Mouse (Mus musculus) intestine, embryonic 15.5 days (tissue): ENCODE measurements around the gene Wscd1. TPM values are rescaled to one million over a fixed set of nuclear protein-coding genes. Genes with fewer than 3 reads are reported as not detected.

Experiments used
- ATAC-seq: fragments of 200-750 bp; cut with Nextera tagmentation; 2 replicates; pipeline ENCODE4 v1.8.0; 2017; ENCODE audit warnings: moderate TSS enrichment, moderate library complexity
- H3K27ac ChIP-seq: fragments of 300-500 bp; sonication (generic); 2 replicates; pipeline ENCODE4 v1.5.1; 2015; ENCODE audit warnings: mild to moderate bottlenecking, inconsistent platforms
- H3K27me3 ChIP-seq: fragments of 300-500 bp; sonication (generic); replicated peaks from 2 replicates; pipeline ENCODE4 v1.6.1; 2015; ENCODE audit warnings: inconsistent platforms
- H3K36me3 ChIP-seq: fragments of 300-500 bp; sonication (generic); 2 replicates; pipeline ENCODE4 v1.6.1; 2015; ENCODE audit warnings: inconsistent platforms
- H3K4me1 ChIP-seq: fragments of 300-500 bp; sonication (generic); replicated peaks from 2 replicates; pipeline ENCODE4 v1.6.1; 2015; ENCODE audit warnings: inconsistent platforms
- H3K4me2 ChIP-seq: fragments of 300-500 bp; sonication (generic); replicated peaks from 2 replicates; pipeline ENCODE4 v1.6.1; 2015; ENCODE audit warnings: mild to moderate bottlenecking, inconsistent platforms
- H3K4me3 ChIP-seq: fragments of 300-500 bp; sonication (generic); replicated peaks from 2 replicates; pipeline ENCODE4 v1.5.1; 2015; ENCODE audit warnings: inconsistent platforms
- H3K9ac ChIP-seq: fragments of 300-500 bp; sonication (generic); 2 replicates; pipeline ENCODE4 v1.6.1; 2015; ENCODE audit warnings: inconsistent platforms
- H3K9me3 ChIP-seq: fragments of 300-500 bp; sonication (generic); 2 replicates; pipeline ENCODE4 v1.6.1; 2016; ENCODE audit warnings: inconsistent platforms
- WGBS: fragments of 180-500 bp; shearing (Covaris S2); methylation state at CpG from one replicate; pipeline ENCODE4 v1.1.7; 2015; 5-methylcytosine and 5-hydroxymethylcytosine counted together
- polyA plus RNA-seq: library from polyadenylated mRNA; unstranded; fragments of >200 nt; fragmentation: Nextera tagmentation; extraction: Ambion mirVana; gene quantifications from 2 replicates; pipeline ENCODE4 v1.2.1, GENCODE M21; 2015

Wscd1 gene
- polyA plus RNA-seq, result 3.7 TPM in 2 replicates

- H3K4me1 ChIP-seq, result 0 out of 2 replicates have a peak, but pooled peaks cover 7% of the 10 kb centered on the region
- H3K27ac ChIP-seq, result no peak within 1 kb of the TSS
- H3K4me2 ChIP-seq, result peak within 1 kb of the TSS; percentile 94
- H3K4me3 ChIP-seq, result peak within 1 kb of the TSS; percentile 50
- 17% methylated on average over 5 of the region's 5 CpGs for WGBS
- no peaks in the 10 kb centered on the region for H3K36me3 ChIP-seq
- H3K27me3 ChIP-seq, result peaks cover 39% of the 10 kb centered on the region
- no peaks in the 10 kb centered on the region for H3K9me3 ChIP-seq
- no peak for ATAC-seq
- 0 out of 2 replicates have a peak within 1 kb of the TSS, but pooled peaks have one; percentile 40 for H3K9ac ChIP-seq
Observed at GRCm38 (mm10) chr11:71749671-71750070, at the start of gene Wscd1. Gene Wscd1, plus strand, starts transcription at chr11:71749920.

- Histone ChIP-seq H3K9ac (no peak overlapping the region), H3K27ac (no peak overlapping the region), H3K27me3 (no peaks in the 10 kb centered on the region), H3K4me3 (no peak overlapping the region), H3K9me3 (no peaks in the 10 kb centered on the region), H3K36me3 (no peaks in the 10 kb centered on the region), H3K4me1 (no peaks in the 10 kb centered on the region), H3K4me2 (no peak overlapping the region)
- 73% methylated on average over 3 of the region's 3 CpGs for WGBS
- no peak for ATAC-seq
Observed at GRCm38 (mm10) chr11:71728066-71728465, 21.7 kb upstream of the Wscd1 start.

- Histone ChIP-seq H3K9ac (no peak overlapping the region), H3K4me3 (no peak overlapping the region), H3K27ac (no peak overlapping the region), H3K4me2 (no peak overlapping the region), H3K4me1 (no peaks in the 10 kb centered on the region), H3K27me3 (no peaks in the 10 kb centered on the region), H3K9me3 (no peaks in the 10 kb centered on the region), H3K36me3 (no peaks in the 10 kb centered on the region)
- WGBS, result 91% methylated on average over 3 of the region's 3 CpGs
- no peak for ATAC-seq
Observed at GRCm38 (mm10) chr11:71729287-71729686, 20.4 kb upstream of the Wscd1 start.

- Histone ChIP-seq H3K36me3 (no peaks in the 10 kb centered on the region), H3K4me2 (no peak overlapping the region), H3K27me3 (no peaks in the 10 kb centered on the region), H3K27ac (no peak overlapping the region), H3K4me3 (no peak overlapping the region), H3K4me1 (no peaks in the 10 kb centered on the region), H3K9ac (no peak overlapping the region), H3K9me3 (no peaks in the 10 kb centered on the region)
- 44% methylated on average over 4 of the region's 4 CpGs for WGBS
- ATAC-seq, result no peak
Observed at GRCm38 (mm10) chr11:71733771-71734170, 15.9 kb upstream of the Wscd1 start.

GRCm38 (mm10) chr11:71737106-71737505 lies 12.6 kb upstream of the Wscd1 start:
- H3K4me1 ChIP-seq, result no peaks in the 10 kb centered on the region
- no peak overlapping the region for H3K4me2 ChIP-seq
- H3K9me3 ChIP-seq, result no peaks in the 10 kb centered on the region
- WGBS, result 40% methylated on average over 5 of the region's 5 CpGs
- no peaks in the 10 kb centered on the region for H3K36me3 ChIP-seq
- H3K27ac ChIP-seq, result no peak overlapping the region
- no peaks in the 10 kb centered on the region for H3K27me3 ChIP-seq
- ATAC-seq, result no peak
- no peak overlapping the region for H3K4me3 ChIP-seq
- H3K9ac ChIP-seq, result no peak overlapping the region

GRCm38 (mm10) chr11:71738501-71739045 lies 11.1 kb upstream of the Wscd1 start:
- ATAC-seq, result no peak
- no peaks in the 10 kb centered on the region for H3K36me3 ChIP-seq
- no peak overlapping the region for H3K4me2 ChIP-seq
- no peak overlapping the region for H3K27ac ChIP-seq
- H3K4me1 ChIP-seq, result no peaks in the 10 kb centered on the region
- H3K27me3 ChIP-seq, result no peaks in the 10 kb centered on the region
- H3K9me3 ChIP-seq, result no peaks in the 10 kb centered on the region
- no peak overlapping the region for H3K9ac ChIP-seq
- 57% methylated on average over 2 of the region's 2 CpGs for WGBS
- H3K4me3 ChIP-seq, result no peak overlapping the region

GRCm38 (mm10) chr11:71745875-71746274 lies 3.8 kb upstream of the Wscd1 start:
- Histone ChIP-seq H3K4me2 (no peak overlapping the region), H3K9ac (no peak overlapping the region), H3K27me3 (peaks cover 12% of the 10 kb centered on the region), H3K4me3 (no peak overlapping the region), H3K27ac (no peak overlapping the region), H3K9me3 (no peaks in the 10 kb centered on the region), H3K36me3 (no peaks in the 10 kb centered on the region), H3K4me1 (0 out of 2 replicates have a peak, but pooled peaks cover 3% of the 10 kb centered on the region)
- WGBS, result 79% methylated on average over 3 of the region's 3 CpGs
- no peak for ATAC-seq

- H3K36me3 ChIP-seq, result no peaks in the 10 kb centered on the region
- H3K4me2 ChIP-seq, result no peak overlapping the region
- H3K27ac ChIP-seq, result no peak overlapping the region
- WGBS, result 72% methylated on average over 7 of the region's 7 CpGs
- no peak overlapping the region for H3K4me3 ChIP-seq
- no peak overlapping the region for H3K9ac ChIP-seq
- no peak for ATAC-seq
- 0 out of 2 replicates have a peak, but pooled peaks cover 7% of the 10 kb centered on the region for H3K4me1 ChIP-seq
- peaks cover 31% of the 10 kb centered on the region for H3K27me3 ChIP-seq
- no peaks in the 10 kb centered on the region for H3K9me3 ChIP-seq
Observed at GRCm38 (mm10) chr11:71747719-71748118, 2.0 kb upstream of the Wscd1 start.

GRCm38 (mm10) chr11:71750534-71751173 lies 934 bp downstream of the Wscd1 start:
- H3K4me1 ChIP-seq, result 0 out of 2 replicates have a peak, but pooled peaks cover 7% of the 10 kb centered on the region
- peak; percentile 87 for ATAC-seq
- peak overlapping the region; percentile 40; the same call in 1 of the 2 replicates for H3K9ac ChIP-seq
- H3K27ac ChIP-seq, result no peak overlapping the region
- WGBS, result 3% methylated on average over 60 of the region's 60 CpGs
- H3K9me3 ChIP-seq, result no peaks in the 10 kb centered on the region
- H3K4me3 ChIP-seq, result peak overlapping the region; percentile 50
- no peaks in the 10 kb centered on the region for H3K36me3 ChIP-seq
- peak overlapping the region; percentile 94 for H3K4me2 ChIP-seq
- peaks cover 39% of the 10 kb centered on the region for H3K27me3 ChIP-seq

DNA sequence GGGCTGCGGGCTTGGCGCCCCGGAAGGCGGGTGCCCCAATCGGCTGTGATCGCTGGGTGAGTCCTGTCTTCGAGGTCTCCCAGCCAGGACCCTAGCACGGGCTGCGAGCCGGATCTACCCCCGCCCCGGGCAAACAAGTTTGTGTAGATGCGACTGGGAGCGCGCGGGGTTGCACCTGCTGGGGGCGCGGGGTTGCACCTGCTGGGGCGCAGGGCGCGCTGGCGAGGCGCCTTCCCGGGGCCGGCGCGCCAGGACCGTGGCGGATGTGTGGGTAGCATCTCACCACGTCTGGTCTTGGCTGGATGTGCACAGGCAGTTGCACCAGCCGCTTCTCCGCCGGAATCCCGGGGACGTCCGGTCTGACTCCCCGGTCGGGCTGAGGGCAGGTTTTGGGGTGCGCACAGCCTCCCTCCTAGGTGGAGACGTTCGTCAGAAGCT lies 1.5 kb downstream of the Wscd1 start:
- peak; percentile 60 for ATAC-seq
- Histone ChIP-seq H3K36me3 (no peaks in the 10 kb centered on the region), H3K4me1 (0 out of 2 replicates have a peak, but pooled peaks cover 7% of the 10 kb centered on the region), H3K9me3 (no peaks in the 10 kb centered on the region), H3K27me3 (peaks cover 39% of the 10 kb centered on the region), H3K9ac (peak overlapping the region; percentile 40; the same call in 1 of the 2 replicates), H3K27ac (no peak overlapping the region), H3K4me2 (peak overlapping the region; percentile 94), H3K4me3 (peak overlapping the region; percentile 50)
- 1% methylated on average over 41 of the region's 41 CpGs for WGBS

DNA sequence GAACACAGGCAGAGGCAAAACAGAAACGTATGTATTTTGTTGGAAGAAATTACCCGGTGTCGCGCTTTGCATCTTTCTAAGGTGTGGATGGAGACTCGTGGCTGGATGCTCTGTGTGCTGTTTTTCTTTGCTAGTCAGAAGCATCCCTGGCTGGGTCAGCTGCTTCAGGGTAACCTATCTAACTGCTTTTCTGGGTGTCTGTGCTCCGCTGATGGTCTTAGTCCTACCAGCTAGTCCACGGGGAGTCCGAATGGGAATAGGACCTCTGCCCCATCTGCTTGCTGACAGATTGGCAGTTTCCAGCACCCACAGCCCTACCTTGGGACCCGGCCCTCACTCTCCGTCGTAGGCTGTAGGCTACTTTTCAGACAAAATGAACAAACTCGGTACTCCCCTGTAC lies 2.0 kb downstream of the Wscd1 start:
- no peak overlapping the region for H3K9ac ChIP-seq
- no peak for ATAC-seq

DNA sequence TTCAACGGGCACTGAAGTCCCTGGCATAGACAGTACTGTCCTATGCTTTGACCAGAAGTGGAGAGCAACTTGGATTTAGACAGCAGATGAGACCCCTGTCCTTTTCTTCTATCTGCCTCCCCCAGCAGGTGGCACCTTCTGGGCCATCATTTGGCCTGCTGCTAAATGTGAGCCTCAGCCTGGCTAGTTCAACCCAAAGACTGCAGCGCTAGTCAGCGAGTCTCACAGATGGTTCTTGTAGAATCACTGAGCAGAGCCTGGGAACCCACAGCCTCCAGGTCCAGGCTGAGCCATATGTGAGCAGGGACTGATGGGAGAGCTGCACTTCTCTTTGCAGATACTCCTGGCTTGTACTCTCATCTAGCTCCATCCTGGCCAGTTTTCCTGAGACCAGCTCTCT lies 2.9 kb downstream of the Wscd1 start:
- ATAC-seq, result no peak
- H3K4me2 ChIP-seq, result no peak overlapping the region
- 0 out of 2 replicates have a peak, but pooled peaks cover 7% of the 10 kb centered on the region for H3K4me1 ChIP-seq
- 83% methylated on average over 3 of the region's 3 CpGs for WGBS
- H3K9ac ChIP-seq, result no peak overlapping the region
- no peak overlapping the region for H3K27ac ChIP-seq
- H3K4me3 ChIP-seq, result no peak overlapping the region
- no peaks in the 10 kb centered on the region for H3K9me3 ChIP-seq
- no peaks in the 10 kb centered on the region for H3K36me3 ChIP-seq
- peaks cover 39% of the 10 kb centered on the region for H3K27me3 ChIP-seq

More for the DNA sequence above, 2.0 kb downstream of the Wscd1 start:
- Histone ChIP-seq H3K27me3 (peaks cover 39% of the 10 kb centered on the region), H3K4me2 (peak overlapping the region; percentile 94), H3K4me1 (0 out of 2 replicates have a peak, but pooled peaks cover 7% of the 10 kb centered on the region), H3K36me3 (no peaks in the 10 kb centered on the region), H3K4me3 (peak overlapping the region; percentile 50), H3K9me3 (no peaks in the 10 kb centered on the region), H3K27ac (no peak overlapping the region)
- WGBS, result 31% methylated on average over 12 of the region's 12 CpGs
